Mouse (Mus musculus) neural tube, embryonic 10.5 days (tissue): ENCODE data around the gene Pou2f3.

ENCODE experiments used
- DNase-seq: peaks from one replicate; pipeline ENCODE4 v3.0.0-alpha.2; 2017; ENCODE audit warnings: low spot score; ENCODE audit errors: extremely low spot score

The Pou2f3 gene

DNA sequence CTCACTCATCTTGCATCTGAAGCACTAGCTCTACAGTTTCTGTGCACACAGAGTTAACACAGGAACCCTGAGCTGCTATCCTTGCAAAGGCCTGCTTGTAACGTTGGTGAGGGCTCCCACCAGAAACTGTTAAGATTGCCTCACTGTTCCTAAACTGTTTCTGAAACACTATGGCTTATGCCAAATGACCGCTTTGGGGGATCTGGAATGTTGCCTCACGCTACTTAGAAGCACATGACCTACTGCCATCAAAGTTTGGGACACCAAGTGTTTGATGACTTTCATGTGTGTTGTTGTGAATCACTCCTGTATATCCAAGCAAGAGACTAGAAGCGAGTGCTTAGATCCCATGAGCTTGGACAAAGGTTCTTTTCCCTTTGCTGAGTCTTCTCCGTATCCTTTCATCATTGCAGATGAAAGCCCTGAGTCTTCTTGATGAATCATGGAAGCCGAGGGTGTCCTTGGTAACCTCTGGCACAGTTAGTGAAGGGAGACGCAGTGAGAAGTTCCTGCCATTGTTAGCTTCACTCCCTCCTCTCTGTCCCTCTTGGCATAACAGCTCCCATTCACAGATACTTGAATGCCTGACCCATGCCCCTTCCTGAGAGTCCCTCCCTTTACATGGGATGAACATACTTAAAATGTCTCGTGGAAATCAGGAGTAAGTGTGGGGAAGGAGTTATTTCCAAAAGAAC lies 99.7 kb downstream of the Pou2f3 start:
- no peak for DNase-seq

DNA sequence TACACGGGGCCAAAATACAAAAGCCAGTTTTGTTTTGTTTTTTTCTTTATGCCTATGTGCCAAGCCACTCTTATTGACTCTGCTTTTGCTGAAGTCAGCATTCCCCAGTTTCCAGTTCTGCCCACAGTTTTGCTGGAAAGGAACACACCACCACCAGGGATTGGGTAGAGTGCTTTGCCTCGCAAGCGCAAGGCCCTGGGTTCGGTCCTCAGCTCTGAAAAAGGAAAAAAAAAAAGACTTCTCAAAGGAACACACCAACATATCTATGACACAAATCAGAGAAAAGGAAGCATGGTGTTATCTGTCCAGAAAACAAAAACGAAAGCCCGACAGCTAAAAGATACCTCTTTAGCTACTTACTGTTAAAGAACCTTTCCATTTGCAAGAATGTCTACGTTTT lies 101.0 kb downstream of the Pou2f3 start:
- DNase-seq = no peak

GRCm38 (mm10) chr9:43108721-43109120 lies 101.4 kb downstream of the Pou2f3 start:
- no peak for DNase-seq

- no peak for DNase-seq
These were observed 102.1 kb downstream of the Pou2f3 start for GRCm38 (mm10) chr9:43108081-43108480.

- no peak for DNase-seq
These were observed 102.6 kb downstream of the Pou2f3 start for GRCm38 (mm10) chr9:43107555-43107954.

DNA sequence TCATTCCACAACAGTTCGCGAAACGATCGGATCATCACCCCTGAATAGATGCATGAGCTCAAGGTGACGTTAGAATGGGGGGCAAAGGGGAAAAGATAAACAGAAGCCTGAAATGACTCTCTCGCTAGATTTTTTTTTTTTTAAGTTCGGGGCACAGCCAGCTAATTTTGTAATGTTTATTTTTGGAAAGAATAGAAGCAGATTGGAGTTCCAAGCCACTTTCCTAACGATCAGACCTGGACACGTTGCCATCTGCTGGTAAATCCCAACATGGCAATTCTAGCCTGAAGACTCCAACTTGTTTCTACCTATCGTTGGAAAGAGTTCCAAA lies 103.0 kb downstream of the Pou2f3 start, which contains the start of gene Arhgef12:
Gene Arhgef12, minus strand, starts transcription at position 53 of the 331 bp plus-strand sequence.
- no peak for DNase-seq

- no peak for DNase-seq
These were observed 103.6 kb downstream of the Pou2f3 start for GRCm38 (mm10) chr9:43106426-43107186.

- DNase-seq = peak; percentile 92
These were observed 104.4 kb downstream of the Pou2f3 start for GRCm38 (mm10) chr9:43105664-43106361.

DNA sequence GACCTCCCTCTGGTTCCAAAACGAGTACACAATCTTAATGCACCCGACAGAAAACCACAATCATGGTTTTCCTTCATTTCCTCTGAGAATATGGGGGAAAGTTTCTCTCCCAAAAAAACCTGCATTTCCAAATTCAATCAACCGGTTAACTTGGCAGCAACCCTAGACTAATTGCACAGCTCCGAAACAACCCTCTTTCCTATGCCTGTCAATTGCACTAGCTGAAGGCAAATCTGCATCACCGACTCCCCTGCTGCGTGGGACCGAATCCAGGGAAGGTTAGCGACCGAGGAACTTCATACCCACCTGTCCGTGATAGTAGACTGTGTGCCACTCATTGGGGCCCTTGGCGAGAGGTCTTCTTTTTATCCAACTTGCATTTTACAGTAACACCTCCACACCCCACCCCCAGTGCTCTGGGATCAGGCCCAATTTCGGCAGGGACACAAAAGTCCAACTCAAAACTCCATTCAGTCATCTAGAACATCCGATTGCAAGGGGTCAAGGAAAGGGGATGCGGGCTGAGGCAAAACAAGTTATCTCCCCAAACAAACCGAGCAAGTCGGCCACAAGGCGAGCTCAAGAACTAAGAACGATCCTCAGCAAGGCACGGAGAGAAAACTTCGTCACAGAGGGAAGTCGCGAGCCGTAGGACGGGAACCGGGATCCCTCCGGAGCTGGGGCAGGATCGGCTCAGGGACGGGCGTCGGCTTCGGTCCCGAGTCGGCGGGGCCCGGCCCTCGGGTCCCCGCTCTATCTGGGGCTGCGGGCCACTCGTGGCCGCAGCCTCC lies 105.1 kb downstream of the Pou2f3 start:
- DNase-seq = no peak

- DNase-seq = no peak
These were observed 105.7 kb downstream of the Pou2f3 start for GRCm38 (mm10) chr9:43104526-43104872.

GRCm38 (mm10) chr9:43103675-43104299 lies 106.4 kb downstream of the Pou2f3 start:
- no peak for DNase-seq

DNA sequence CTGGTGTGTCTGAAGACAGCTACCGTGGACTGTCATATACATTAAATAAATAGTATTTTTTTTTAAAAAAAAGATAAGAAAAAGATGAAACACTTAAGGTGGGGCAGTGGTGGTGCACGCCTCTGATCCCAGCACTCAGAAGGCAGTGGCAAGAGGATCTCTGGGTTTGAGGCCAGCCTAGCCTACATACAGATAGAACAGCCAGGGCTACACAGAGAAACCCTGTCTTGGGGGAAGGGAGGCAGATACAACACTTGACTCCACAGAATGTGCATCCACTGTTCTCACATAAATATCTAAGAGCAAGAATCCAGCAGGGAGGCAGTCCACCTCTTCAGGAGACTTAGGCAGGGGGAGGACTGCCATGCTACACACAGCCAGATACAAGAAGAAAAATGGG lies 107.2 kb downstream of the Pou2f3 start:
- no peak for DNase-seq

DNA sequence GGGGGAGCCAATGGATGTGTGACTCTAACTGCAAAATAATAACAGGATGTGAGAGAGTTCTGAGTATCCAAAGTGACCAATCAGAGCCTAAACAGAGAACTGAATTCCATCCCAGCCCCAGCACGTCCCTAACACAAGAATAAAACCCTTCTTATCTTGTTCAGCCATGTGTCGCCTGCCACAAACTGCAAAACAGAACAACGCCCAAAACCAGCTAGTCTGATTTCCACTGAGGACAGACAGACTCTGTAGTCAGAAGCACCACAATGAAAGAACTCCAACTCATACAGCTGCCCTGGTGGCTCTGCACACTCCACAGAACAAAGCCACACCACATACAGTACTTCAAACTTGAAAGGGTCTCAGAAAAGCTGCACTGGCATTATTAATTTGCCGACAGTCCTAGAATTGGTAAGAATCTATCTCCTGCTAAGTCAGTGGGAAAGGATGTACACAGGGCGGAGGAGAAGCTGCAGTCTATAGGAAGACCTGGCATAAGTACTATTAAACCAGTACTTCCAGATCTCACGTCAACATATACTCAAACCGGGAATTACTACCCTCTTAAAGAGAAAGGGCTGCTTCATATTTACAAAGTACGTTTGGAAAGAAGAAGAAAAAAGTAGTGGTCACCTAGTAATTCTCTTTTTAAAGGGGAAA lies 108.1 kb downstream of the Pou2f3 start:
- DNase-seq = no peak

DNA sequence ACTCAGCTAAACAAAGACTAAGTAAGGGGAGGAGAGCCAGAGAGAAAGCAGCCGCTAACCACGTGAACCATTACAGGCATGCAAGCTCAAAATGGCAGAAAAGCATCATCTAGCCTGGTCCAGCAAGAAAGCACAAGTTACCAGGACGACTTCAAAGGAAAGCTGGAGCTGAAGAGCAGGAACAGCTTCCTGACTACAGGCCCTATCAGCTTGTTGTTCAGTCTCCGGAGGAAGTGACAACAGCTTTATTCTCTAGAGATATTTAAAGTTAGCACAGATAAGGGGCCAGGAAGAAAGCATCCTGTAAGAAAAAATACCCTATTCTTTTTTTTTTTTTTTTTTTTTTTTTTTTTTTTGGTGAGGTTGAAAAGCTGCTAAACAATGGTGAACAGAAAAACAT lies 111.2 kb downstream of the Pou2f3 start:
- no peak for DNase-seq

- DNase-seq = no peak
These were observed 112.2 kb downstream of the Pou2f3 start for GRCm38 (mm10) chr9:43097801-43098557.

- no peak for DNase-seq
These were observed 113.8 kb downstream of the Pou2f3 start for GRCm38 (mm10) chr9:43096337-43096736.

DNA sequence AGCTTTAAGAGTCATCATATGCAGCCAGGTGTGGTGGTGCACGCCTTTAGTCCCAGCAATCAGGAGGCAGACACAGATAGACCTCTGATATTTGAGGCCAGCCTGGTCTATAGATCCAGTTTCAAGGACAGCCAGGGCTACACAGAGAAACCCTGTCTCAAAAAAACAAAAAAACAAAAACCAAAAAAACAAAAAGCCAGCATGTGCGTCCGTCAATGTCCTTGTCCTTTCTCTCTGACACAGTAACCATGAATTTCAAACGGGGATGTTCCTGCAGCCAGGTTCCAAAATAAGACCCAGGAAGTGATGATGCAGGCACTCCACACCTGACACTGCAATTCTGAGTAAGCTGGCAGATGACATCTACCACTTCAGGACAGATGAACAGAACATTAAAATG lies 115.3 kb downstream of the Pou2f3 start:
- DNase-seq = no peak

DNA sequence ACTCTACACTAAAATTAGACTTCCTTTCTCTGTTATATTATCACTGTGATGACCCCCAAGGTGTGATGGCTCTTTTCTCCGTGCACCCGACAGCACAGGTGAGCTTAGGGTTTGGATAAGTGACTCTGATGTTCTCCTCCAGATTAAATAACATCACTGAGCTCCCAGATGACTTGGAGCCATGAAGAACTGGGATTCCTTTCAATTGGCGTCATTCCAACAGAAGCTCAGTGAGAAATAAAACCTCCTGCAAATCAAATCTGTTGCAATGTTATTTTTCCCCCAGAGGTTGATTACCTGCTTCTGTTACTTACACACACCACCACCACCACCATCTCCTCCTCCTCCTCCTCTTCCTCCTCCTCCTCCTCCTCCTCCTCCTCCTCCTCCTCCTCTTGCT lies 116.4 kb downstream of the Pou2f3 start:
- no peak for DNase-seq

- DNase-seq = no peak
These were observed 124.4 kb downstream of the Pou2f3 start for GRCm38 (mm10) chr9:43085686-43086285.
